Mouse (Mus musculus) hindbrain, embryonic 12.5 days (tissue): ENCODE results near the gene Gm4778. TPM values are rescaled to one million over a fixed set of nuclear protein-coding genes. Genes with fewer than 3 reads are reported as not detected.
"Not testable (repeated sequence)": the region's sequence is repeated elsewhere in the genome, so short reads cannot be mapped to it uniquely, and the experiment has no call there.

ENCODE experiments used
- ATAC-seq: fragments of 200-750 bp; cut with Nextera tagmentation; 2 replicates; pipeline ENCODE4 v1.8.0; 2017; ENCODE audit warnings: moderate TSS enrichment; ENCODE audit not compliant: low FRiP score
- H3K27ac ChIP-seq: fragments of 300-500 bp; sonication (generic); 2 replicates; pipeline ENCODE4 v1.5.1; 2016; ENCODE audit warnings: mild to moderate bottlenecking
- H3K27me3 ChIP-seq: fragments of 300-500 bp; sonication (generic); 2 replicates; pipeline ENCODE4 v1.6.1; 2016; ENCODE audit warnings: mild to moderate bottlenecking
- H3K36me3 ChIP-seq: fragments of 300-500 bp; sonication (generic); 2 replicates; pipeline ENCODE4 v1.6.1; 2016; ENCODE audit warnings: mild to moderate bottlenecking
- H3K4me1 ChIP-seq: fragments of 300-500 bp; sonication (generic); 2 replicates; pipeline ENCODE4 v1.6.1; 2016
- H3K4me2 ChIP-seq: fragments of 300-500 bp; sonication (generic); replicated peaks from 2 replicates; pipeline ENCODE4 v1.6.1; 2016; ENCODE audit warnings: mild to moderate bottlenecking
- H3K4me3 ChIP-seq: fragments of 300-500 bp; sonication (generic); 2 replicates; pipeline ENCODE4 v1.5.1; 2016; ENCODE audit warnings: mild to moderate bottlenecking
- H3K9ac ChIP-seq: fragments of 300-500 bp; sonication (generic); 2 replicates; pipeline ENCODE4 v1.6.1; 2016; ENCODE audit warnings: mild to moderate bottlenecking, moderate library complexity
- H3K9me3 ChIP-seq: fragments of 300-500 bp; sonication (generic); replicated peaks from 2 replicates; pipeline ENCODE4 v1.6.1; 2016; ENCODE audit warnings: mild to moderate bottlenecking
- WGBS: fragments of 180-500 bp; shearing (Covaris S2); methylation state at CpG from one replicate; pipeline ENCODE4 v1.1.7; 2016; 5-methylcytosine and 5-hydroxymethylcytosine counted together
- polyA plus RNA-seq: library from polyadenylated mRNA; unstranded; fragments of >200 nt; fragmentation: Nextera tagmentation; extraction: Ambion mirVana; gene quantifications from 2 replicates; pipeline ENCODE4 v1.2.1, GENCODE M21; 2016

Gm4778 gene
- polyA plus RNA-seq, result not detected in 2 replicates

- ATAC-seq, H3K27ac ChIP-seq, H3K9ac ChIP-seq, H3K4me3 ChIP-seq, H3K4me2 ChIP-seq, H3K9me3 ChIP-seq, H3K36me3 ChIP-seq, H3K27me3 ChIP-seq, H3K4me1 ChIP-seq: not testable (repeated sequence)
- WGBS, result 81% methylated on average over 1 of the region's 1 CpGs
Observed at GRCm38 (mm10) chr3:94263736-94264135, at the start of gene Gm4778. TSS of gene Gm4778 (plus strand) at chr3:94264036.

GRCm38 (mm10) chr3:94260598-94260997 lies 3.2 kb upstream of the Gm4778 start:
- H3K36me3 ChIP-seq, result no peaks in the 10 kb centered on the region
- H3K27me3 ChIP-seq, result no peaks in the 10 kb centered on the region
- H3K27ac ChIP-seq, result no peak overlapping the region
- 52% methylated on average over 6 of the region's 6 CpGs for WGBS
- H3K4me3 ChIP-seq, result no peak overlapping the region
- no peak overlapping the region for H3K4me2 ChIP-seq
- ATAC-seq, result no peak
- no peaks in the 10 kb centered on the region for H3K4me1 ChIP-seq
- no peak overlapping the region for H3K9ac ChIP-seq
- H3K9me3 ChIP-seq, result no peaks in the 10 kb centered on the region

GRCm38 (mm10) chr3:94275991-94276390 lies 12.2 kb downstream of the Gm4778 start:
- Histone ChIP-seq H3K9me3 (no peaks in the 10 kb centered on the region), H3K9ac (no peak overlapping the region), H3K36me3 (no peaks in the 10 kb centered on the region), H3K27ac (no peak overlapping the region), H3K4me2 (no peak overlapping the region), H3K27me3 (no peaks in the 10 kb centered on the region), H3K4me3 (no peak overlapping the region), H3K4me1 (no peaks in the 10 kb centered on the region)
- no peak for ATAC-seq
- 81% methylated on average over 11 of the region's 11 CpGs for WGBS

- no peaks in the 10 kb centered on the region for H3K36me3 ChIP-seq
- no peak overlapping the region for H3K27ac ChIP-seq
- H3K4me3 ChIP-seq, result no peak overlapping the region
- H3K4me2 ChIP-seq, result no peak overlapping the region
- no peaks in the 10 kb centered on the region for H3K9me3 ChIP-seq
- H3K27me3 ChIP-seq, result no peaks in the 10 kb centered on the region
- no peak overlapping the region for H3K9ac ChIP-seq
- no peak for ATAC-seq
- peaks cover 3% of the 10 kb centered on the region; the same call in 1 of the 2 replicates for H3K4me1 ChIP-seq
- 77% methylated on average over 1 of the region's 1 CpGs for WGBS
Observed at GRCm38 (mm10) chr3:94305457-94305856, 41.6 kb downstream of the Gm4778 start.

- Histone ChIP-seq H3K27me3 (no peaks in the 10 kb centered on the region), H3K27ac (no peak overlapping the region)
Observed at GRCm38 (mm10) chr3:94306975-94307374, 43.1 kb downstream of the Gm4778 start.

GRCm38 (mm10) chr3:94309633-94310363 lies 46.0 kb downstream of the Gm4778 start, which contains the start of gene Them4:
TSS of gene Them4 (plus strand) at chr3:94310089.
- Histone ChIP-seq H3K4me1 (peaks cover 8% of the 10 kb centered on the region; the same call in 1 of the 2 replicates), H3K4me2 (peak within 1 kb of the TSS; percentile 68), H3K9ac (peak within 1 kb of the TSS; percentile 75), H3K9me3 (no peaks in the 10 kb centered on the region), H3K27me3 (no peaks in the 10 kb centered on the region), H3K4me3 (peak within 1 kb of the TSS; percentile 64), H3K27ac (peak within 1 kb of the TSS; percentile 79), H3K36me3 (no peaks in the 10 kb centered on the region)
- WGBS, result 3% methylated on average over 47 of the region's 47 CpGs
- peak; percentile 98 for ATAC-seq

More at GRCm38 (mm10) chr3:94306975-94307374, 43.1 kb downstream of the Gm4778 start:
- Histone ChIP-seq H3K9me3 (no peaks in the 10 kb centered on the region), H3K4me3 (no peak overlapping the region), H3K4me1 (peaks cover 8% of the 10 kb centered on the region; the same call in 1 of the 2 replicates), H3K4me2 (no peak overlapping the region), H3K9ac (no peak overlapping the region), H3K36me3 (no peaks in the 10 kb centered on the region)
- ATAC-seq, result no peak

GRCm38 (mm10) chr3:94310491-94310890 lies 46.7 kb downstream of the Gm4778 start:
- H3K4me1 ChIP-seq, result peaks cover 8% of the 10 kb centered on the region; the same call in 1 of the 2 replicates
- no peaks in the 10 kb centered on the region for H3K36me3 ChIP-seq
- H3K27me3 ChIP-seq, result 0 out of 2 replicates have a peak, but pooled peaks cover 3% of the 10 kb centered on the region
- ATAC-seq, result 0 out of 2 replicates have a peak, but pooled peaks have one; percentile 7
- peak overlapping the region; percentile 75 for H3K9ac ChIP-seq
- H3K9me3 ChIP-seq, result no peaks in the 10 kb centered on the region
- peak overlapping the region; percentile 79 for H3K27ac ChIP-seq
- WGBS, result 54% methylated on average over 7 of the region's 7 CpGs
- peak overlapping the region; percentile 68 for H3K4me2 ChIP-seq
- H3K4me3 ChIP-seq, result peak overlapping the region; percentile 64

- ATAC-seq, result no peak
- Histone ChIP-seq H3K9ac (peak overlapping the region; percentile 75; the same call in 1 of the 2 replicates), H3K4me3 (peak overlapping the region; percentile 64), H3K4me1 (peaks cover 8% of the 10 kb centered on the region; the same call in 1 of the 2 replicates), H3K27ac (no peak overlapping the region), H3K36me3 (no peaks in the 10 kb centered on the region), H3K9me3 (no peaks in the 10 kb centered on the region), H3K27me3 (0 out of 2 replicates have a peak, but pooled peaks cover 3% of the 10 kb centered on the region), H3K4me2 (peak overlapping the region; percentile 68)
- 75% methylated on average over 6 of the region's 6 CpGs for WGBS
Observed at GRCm38 (mm10) chr3:94310911-94311310, 47.1 kb downstream of the Gm4778 start.

- ATAC-seq, result no peak
- Histone ChIP-seq H3K9me3 (no peaks in the 10 kb centered on the region), H3K4me1 (peaks cover 8% of the 10 kb centered on the region; the same call in 1 of the 2 replicates), H3K27ac (no peak overlapping the region), H3K9ac (no peak overlapping the region), H3K27me3 (0 out of 2 replicates have a peak, but pooled peaks cover 3% of the 10 kb centered on the region), H3K4me2 (no peak overlapping the region), H3K36me3 (no peaks in the 10 kb centered on the region), H3K4me3 (no peak overlapping the region)
- 84% methylated on average over 4 of the region's 4 CpGs for WGBS
Observed at GRCm38 (mm10) chr3:94311376-94311775, 47.5 kb downstream of the Gm4778 start.

Other genes with a start within 250 kb of the Gm4778 start
- gene Gm9125, start 209.2 kb upstream of the Gm4778 start, polyA plus RNA-seq, result not detected in 2 replicates
- gene Gm10697, start 191.4 kb upstream of the Gm4778 start, polyA plus RNA-seq, result not detected in 2 replicates
- not detected in 2 replicates for gene Gm10696, start 85.8 kb upstream of the Gm4778 start, polyA plus RNA-seq
- not detected in 2 replicates for gene Gm5286, start 67.3 kb upstream of the Gm4778 start, polyA plus RNA-seq
- gene Them4, start 46.1 kb downstream of the Gm4778 start, polyA plus RNA-seq, result 16.1 and 18.1 TPM in 2 replicates
- not detected in 2 replicates for gene Them5, start 78.1 kb downstream of the Gm4778 start, polyA plus RNA-seq
- 2.4 and 2.5 TPM in 2 replicates for gene C2cd4d, start 98.4 kb downstream of the Gm4778 start, polyA plus RNA-seq
- 0.76 and 0.82 TPM in 2 replicates for gene Rorc, start 108.8 kb downstream of the Gm4778 start, polyA plus RNA-seq
- gene Lingo4, start 134.5 kb downstream of the Gm4778 start, polyA plus RNA-seq, result 0.52 and 0.53 TPM in 2 replicates
- gene Tdrkh, start 149.2 kb downstream of the Gm4778 start, polyA plus RNA-seq, result 48.7 and 52.1 TPM in 2 replicates
- 58.0 and 67.5 TPM in 2 replicates for gene Mrpl9, start 179.3 kb downstream of the Gm4778 start, polyA plus RNA-seq
- 0.77 and 1.0 TPM in 2 replicates for gene Oaz3, start 179.9 kb downstream of the Gm4778 start, polyA plus RNA-seq
- 196 and 207 TPM in 2 replicates for gene Celf3, start 214.3 kb downstream of the Gm4778 start, polyA plus RNA-seq
- gene Riiad1, start 216.3 kb downstream of the Gm4778 start, polyA plus RNA-seq, result 18.7 and 19.3 TPM in 2 replicates